Mouse (Mus musculus) gastrocnemius, postnatal 36 days (tissue): ENCODE measurements around the gene Ifnar1. TPM values are rescaled to one million over a fixed set of nuclear protein-coding genes. Genes with fewer than 3 reads are reported as not detected.
A peak's percentile ranks its signal among the peaks of the same experiment; 100 is the strongest.
"Not testable (repeated sequence)": the region's sequence is repeated elsewhere in the genome, so short reads cannot be mapped to it uniquely, and the experiment has no call there.

Experiments
- DNase-seq, 2 experiments: peaks; one replicate each; pipeline ENCODE4 v3.0.0; 2022
- intact Hi-C: fragments of 180-260 bp; cut with DNase I; formaldehyde crosslinking; loops from one replicate; pipeline ENCODE4 v1.15.1; 2025
- long read RNA-seq, 2 experiments: library from polyadenylated mRNA; stranded (forward); transcript quantifications; one replicate each; pipeline ENCODE4 v2.0.0; 2021
- total RNA-seq, 2 experiments: library from RNA; stranded (reverse); gene quantifications; 2 replicates each; pipeline ENCODE4 v1.2.3; 2021

Ifnar1 gene
- 10 to 100 TPM in 1 of 2 experiments, 1 to 10 TPM in 1; 9.6 to 11.3 TPM for total RNA-seq
- long read RNA-seq, experiment 1, partial matches to known transcripts, result 0 of 2 reads
- long read RNA-seq, experiment 1, other reads (novel, unspliced or antisense), result 1 of 2 reads
- long read RNA-seq, experiment 2, result 0 reads

DNA sequence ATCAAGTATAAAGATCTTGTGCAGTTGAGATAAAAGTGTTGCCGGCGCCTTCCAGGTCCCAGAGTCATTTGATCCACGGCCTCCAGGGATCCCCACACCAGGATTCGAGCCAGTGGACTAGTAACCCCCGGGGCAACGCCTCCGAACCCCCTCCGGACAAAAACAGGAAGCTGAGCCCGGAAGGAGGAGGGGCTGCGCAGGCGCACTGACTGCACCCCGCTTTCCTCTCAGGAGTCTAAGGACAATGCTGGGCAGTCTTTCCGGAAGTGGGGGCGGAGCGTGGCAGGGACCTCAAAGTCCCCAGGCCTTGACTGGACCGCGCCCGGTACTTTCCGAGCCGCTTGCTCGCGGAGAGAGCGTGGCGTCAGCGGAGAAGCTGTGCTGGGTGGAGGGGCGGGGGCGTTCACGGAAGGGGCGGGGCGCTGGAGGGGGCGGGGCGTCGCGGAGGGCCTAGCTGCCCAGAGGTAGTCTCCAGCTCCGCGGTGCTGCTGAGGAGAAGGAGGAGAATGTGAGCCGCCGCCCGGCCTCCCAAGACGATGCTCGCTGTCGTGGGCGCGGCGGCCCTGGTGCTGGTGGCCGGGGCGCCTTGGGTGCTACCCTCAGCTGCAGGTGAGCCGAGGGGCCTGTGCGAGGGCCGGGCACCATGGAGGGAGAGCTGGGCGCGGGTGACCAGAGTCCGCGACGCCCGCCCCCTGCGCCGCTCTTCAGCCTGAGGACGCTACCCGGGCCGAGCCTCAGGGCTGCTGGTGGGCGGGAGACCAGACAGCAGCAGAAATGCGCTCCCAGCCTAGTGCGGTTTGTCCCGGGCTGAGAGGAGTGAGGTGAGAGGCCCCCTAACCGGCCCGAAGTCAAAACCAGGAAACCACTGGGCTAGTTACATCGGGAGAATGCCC lies at the start of gene Ifnar1:
Ifnar1 (plus strand) TSS at position 431 of the 893 bp plus-strand sequence.
- intact Hi-C loops, result no loop called here
- DNase-seq, result peak; percentile 98 to 100

DNA sequence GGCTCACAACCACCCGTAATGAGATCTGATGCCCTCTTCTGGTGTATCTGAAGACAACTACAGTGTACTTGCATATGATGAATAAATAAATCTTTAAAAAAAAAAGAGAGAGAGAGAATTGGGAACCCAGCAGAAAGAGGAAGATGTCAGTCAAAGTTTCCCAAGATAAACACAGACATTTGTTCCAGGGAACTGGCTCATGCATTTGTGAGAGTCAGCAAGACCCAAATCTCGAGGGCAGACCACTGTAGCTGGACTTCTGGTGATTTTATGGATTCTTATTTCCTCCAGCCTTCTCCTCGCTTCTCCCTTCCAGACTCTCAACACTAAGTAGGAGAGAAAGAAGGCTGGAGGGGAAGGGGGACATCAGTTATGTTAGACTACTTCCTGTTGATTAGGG lies 47.0 kb upstream of the Ifnar1 start:
- DNase-seq, result no peak
- intact Hi-C loops, result no loop called here

DNA sequence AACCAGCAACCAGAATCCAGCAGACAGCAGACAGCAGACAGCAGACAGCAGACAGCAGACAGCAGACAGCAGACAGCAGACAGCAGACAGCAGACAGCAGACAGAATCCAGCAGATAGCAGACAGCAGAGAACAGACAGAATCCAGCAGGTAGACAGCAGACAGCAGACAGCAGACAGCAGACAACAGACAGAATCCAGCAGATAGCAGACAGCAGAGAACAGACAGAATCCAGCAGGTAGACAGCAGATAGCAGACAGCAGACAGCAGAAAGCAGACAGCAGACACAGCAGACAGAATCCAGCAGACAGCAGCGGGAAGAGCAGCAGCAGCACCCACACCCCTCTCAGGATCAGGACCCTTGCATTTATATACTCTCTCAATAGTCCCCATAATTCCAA lies 46.4 kb upstream of the Ifnar1 start:
- intact Hi-C loops, DNase-seq: not testable (repeated sequence)

DNA sequence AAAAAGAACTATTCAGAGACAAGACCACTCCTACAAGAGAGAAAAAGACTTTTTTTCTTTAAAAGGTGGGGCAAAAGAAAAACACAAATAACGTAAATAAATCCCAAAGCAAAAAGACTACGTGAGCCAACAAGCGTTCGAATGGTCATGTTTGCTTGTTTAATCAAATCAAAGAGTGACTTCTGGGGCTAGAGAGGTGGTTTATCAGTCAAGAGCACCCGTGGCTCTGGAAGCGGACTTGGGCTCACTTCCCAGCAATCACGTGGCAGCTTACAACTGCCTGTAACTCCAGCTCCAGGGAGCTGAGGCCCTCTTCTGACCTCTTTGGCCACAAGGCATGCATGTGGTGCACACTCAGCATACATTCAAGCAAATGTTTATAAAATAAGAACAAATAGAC lies 43.7 kb upstream of the Ifnar1 start:
- intact Hi-C loops, result loop anchor here (5.0 kb wide), 1 partner anchor 84 kb away; no protein-coding TSS in a partner anchor

DNA sequence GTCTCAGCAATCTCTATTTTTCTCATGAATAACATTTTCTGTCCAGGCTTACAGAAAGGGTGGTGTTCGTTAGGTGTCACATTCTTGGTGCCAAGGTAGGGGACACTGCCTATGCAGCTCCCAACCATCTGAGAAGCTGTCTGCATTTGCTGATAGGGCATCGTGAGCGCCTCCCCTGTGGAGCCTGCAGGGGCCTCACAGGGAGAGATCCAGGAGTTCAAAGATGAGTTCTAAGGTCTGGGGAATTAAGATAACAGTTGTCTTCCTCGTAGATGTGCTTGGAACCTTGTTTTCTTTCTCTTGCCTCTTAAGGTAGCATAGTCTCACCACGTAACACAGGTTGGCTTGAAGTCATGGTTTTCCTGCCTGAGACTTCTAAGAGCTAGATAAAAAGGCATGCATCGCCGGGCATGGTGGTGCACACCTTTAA lies 43.2 kb upstream of the Ifnar1 start:
- intact Hi-C loops, result loop anchor here (5.0 kb wide), 1 partner anchor 85 kb away; no protein-coding TSS in a partner anchor
- no peak for DNase-seq

More for the DNA sequence above, 43.7 kb upstream of the Ifnar1 start:
- peak; percentile 40 to 41 for DNase-seq

DNA sequence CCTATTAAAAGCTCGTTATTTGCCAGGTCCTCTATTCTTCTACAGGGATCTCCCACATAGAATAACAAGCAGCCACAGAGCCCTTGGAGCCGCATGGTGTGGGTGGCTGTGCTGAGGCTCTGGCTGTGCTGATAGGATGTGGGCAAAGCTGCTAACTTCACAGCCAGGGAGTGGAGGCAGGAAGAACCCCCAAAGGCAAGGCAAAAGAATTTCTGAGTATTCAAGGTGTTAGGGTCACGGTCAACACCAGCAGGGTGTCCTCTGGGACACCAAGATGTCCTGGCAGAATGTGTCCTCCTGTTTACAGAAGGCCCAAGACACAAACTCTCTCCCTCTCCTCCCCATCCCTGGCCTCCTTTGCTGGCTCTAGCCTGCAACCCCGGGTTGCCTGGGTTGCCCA lies 42.6 kb upstream of the Ifnar1 start:
- DNase-seq, result no peak
- intact Hi-C loops, result loop anchor here (5.0 kb wide), 1 partner anchor 85 kb away; no protein-coding TSS in a partner anchor

DNA sequence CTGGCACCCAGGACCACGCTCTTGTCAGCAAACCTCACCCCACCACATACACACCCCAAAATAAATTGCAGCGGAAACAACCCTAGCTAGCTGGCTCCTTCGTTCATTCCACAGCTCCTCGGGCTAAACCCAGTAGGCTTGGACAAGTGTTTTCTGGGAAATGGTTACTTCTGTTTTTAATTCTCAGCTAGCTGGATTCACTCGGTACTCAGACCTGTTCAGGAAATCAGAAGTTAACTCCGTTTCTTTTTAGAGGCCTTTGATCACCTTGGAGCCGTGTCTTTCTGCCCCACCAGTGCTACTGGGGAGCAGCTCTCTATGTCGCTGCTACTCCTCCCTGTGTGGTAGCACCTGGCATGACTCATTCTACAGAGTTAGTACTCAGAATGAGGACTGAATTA lies 41.8 kb upstream of the Ifnar1 start:
- intact Hi-C loops, result loop anchor here (5.0 kb wide), 1 partner anchor 86 kb away; no protein-coding TSS in a partner anchor
- DNase-seq, result no peak

DNA sequence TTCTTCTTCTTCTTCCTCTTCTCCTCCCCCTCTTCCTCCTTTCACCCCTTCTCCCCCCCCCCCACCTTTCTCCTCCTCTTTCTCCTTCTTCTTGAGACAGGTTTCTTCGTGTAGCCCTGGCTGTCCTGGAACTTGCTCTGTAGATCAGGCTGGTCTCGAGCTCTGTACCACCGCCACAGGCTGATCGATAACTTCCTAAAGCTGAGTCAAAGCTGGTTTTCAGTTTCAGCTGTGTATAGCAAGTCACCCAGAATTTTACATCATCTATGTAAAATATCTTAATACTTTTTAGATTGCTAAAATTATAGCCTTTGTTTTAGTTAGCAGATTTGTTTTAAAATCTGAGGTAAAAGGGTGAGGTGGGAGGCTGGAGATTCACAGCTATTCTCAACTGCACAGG lies 40.2 kb upstream of the Ifnar1 start:
- no peak for DNase-seq
- intact Hi-C loops, result loop anchor here (5.0 kb wide), 1 partner anchor 88 kb away; no protein-coding TSS in a partner anchor

DNA sequence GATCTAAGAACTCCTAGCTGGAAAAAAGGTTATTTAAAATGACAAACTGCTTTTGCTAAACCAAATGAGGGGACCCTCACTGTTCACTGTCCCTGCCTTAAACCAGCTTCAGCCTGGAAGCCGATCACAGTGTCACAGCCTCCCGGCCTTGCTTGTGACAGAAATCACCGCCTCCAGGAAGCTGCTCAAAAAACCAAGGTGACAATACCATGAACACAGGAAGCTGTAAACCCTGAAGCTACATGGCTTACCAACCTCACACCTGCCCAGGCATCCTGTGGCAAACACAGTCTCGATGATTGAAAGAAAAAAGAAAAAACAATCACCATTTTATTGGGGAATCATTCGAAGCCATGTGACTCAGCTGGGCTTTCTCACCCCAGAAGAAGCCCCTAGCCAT lies 39.5 kb upstream of the Ifnar1 start:
- intact Hi-C loops, result no loop called here

DNA sequence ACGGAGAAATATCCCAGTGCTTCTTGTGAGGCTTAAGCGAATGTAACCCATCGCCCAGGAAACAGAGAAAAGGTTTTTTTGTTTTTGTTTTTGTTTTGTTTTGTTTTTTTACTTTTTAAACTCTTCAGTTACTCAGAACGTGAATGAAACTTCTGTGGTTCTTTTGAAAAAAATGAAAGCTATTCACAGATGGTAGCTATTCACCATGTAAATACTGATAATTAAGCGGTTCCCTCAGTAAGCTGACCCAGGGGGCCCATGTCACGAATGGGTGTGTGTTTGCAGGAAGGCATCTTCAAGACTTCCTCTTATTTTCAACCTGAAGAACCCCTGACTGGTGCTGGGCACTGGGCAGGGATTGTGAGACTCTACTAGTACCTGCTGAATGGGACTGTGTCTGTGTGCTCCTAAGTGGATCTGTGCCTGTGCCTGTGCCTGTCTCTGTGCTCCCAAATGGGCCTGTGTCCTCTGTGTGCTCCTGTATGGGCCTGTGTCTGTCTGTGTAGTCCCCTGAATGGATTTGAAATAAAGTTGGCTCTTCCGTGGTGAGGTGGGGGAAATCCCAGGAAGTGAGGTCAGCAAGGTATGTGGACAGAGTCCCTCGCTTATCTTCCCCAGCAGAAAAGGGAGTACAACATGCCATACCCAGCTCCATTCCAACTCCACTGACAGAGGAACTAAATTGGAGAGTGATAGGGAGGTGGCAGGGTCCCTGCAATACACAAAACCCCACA lies 38.1 kb upstream of the Ifnar1 start:
- intact Hi-C loops, result no loop called here
- no peak for DNase-seq

More for the DNA sequence above, 39.5 kb upstream of the Ifnar1 start:
- DNase-seq, result no peak

DNA sequence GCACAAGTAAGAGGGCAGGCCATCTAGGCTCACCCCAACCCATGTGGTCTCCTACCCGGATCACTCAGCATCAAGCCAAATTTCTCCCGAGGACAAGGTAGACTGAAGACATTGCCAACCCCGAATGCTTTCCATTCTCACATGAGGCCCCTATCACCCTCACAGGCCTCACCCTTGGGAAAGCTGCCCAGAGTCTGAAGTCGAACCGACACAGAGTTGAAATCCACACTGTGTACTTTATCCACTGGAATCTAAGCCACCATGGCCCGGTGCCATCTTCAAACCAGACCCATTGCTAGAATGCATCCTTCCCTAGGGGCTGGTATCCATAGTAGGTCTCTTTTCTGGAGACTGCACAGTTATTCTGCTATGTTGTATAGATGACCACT lies 37.5 kb upstream of the Ifnar1 start:
- intact Hi-C loops, result no loop called here
- DNase-seq, result no peak

DNA sequence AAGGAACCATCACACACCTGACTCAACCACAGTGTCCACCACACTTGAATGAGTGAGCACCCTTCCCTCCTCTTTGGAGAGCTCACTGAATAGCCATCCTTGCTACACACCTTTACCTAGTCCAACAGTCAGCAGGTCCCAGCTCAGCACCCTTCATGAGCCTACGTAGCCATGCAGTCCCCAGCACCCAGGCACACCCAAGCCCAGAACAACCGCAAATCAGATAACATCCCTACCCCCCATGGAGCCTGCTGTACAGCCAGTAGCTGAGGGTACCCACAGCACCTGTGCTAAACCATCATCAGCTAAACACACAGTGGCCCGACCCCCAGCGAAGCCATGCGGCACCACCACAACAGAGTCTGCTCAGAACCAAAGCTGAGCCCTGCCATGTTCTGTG lies 37.0 kb upstream of the Ifnar1 start:
- DNase-seq, result no peak
- intact Hi-C loops, result no loop called here

DNA sequence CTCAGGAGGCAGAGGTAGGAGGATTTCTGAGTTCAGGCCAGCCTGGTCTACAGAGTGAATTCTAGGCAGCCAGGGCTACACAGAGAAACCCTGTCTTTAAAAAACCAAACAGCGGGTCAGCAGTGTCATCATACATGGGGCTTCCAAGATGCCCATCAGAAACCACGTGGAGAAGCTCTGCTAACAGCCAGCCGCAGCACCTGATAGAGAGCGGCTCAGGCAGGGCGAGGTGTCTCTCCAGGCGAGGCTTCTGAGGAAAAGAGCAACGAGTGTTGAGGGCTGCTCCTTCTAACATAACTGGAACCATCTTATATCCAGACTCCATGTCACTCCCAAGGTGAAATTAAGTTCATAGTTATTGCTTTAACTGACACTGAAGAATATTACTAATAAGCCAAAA lies 36.1 kb upstream of the Ifnar1 start:
- intact Hi-C loops, result no loop called here
- DNase-seq, result no peak

DNA sequence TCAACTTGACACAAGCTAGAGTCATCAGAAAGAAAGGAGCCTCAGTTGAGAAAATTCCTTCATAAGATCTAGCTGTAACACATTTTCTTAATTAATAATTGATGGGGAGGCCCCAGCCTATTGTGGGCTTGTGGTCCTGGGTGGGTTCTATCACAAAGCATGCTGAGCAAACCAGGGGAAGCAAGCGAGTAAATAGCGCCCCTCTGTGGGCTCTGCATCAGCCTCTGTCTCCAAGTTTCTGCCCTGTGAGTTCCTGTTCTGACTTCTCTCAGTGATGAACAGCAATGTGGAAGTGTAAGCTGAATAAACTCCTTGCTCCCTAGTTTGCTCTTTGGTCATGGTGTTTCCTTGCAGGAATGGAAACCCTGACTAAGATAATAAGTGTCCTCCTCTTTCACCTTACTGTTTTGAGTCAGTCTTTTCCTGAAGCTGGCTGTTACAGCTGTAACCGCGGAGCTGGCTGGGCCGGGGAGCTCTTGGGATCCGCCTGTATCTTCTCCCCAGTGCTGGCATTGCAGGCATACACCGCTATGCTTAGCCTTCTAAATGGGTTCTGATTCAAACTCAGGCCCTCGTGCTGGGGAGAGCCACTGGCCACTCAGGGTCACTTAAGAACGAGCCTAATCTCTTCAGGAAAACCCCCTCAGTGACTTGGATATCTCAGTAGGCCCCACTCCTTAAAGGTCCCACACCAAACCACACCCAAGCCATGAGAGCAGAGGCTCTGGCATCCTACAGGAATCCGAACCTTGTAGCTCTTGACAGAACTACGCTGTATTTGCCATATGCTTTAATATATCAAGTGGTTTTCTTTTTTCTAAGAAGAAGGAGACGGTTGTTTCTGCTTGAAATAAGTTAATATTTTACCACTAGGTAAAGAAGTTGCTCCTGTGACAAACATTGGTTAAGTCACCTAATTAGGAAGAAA lies 34.6 kb upstream of the Ifnar1 start:
- no peak for DNase-seq
- intact Hi-C loops, result no loop called here

DNA sequence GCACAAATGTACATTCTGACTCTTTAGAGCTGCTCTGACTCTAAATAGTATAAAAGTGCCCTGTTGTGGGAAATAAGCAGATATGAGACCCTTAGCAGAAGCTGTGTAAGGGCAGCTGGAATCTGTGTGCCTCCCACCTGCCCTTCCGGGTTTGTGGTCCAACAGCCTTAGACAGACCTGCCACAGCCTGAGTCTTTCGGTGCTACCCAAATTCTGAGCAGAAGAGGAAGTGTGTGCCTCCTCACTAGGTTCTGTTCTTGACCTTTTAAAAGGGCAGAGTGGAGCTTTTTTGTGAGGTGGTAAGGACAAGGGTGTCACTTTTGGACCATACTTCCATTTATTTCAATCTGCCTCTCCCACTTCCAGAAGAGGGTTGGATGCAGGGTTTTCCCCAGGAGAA lies 33.1 kb upstream of the Ifnar1 start:
- no peak for DNase-seq
- intact Hi-C loops, result no loop called here

DNA sequence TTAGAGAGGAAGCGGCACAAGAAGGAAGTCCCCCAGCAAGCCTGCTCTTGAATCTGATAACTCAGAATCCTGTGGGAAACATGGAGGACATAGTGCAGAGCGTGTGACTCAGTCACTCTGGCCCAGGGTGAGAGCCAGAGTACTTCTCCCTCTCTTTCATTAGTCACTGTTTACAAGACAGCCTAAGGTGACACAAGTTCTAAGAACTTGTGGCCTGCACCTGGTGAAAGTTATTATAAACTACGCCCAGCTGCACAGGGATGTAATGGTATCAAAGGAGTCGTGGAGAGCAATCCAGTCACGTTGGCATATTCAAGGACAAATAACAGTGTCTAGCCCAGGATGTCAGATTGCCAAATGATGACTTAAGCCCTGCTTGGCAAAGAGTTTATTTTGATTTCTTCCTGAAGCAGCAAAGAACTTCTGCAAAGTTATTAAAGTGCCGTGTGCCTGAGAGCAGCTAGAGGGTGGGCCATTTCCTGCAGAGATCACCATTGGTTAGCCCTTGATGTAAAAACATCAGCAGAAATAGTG lies 32.6 kb upstream of the Ifnar1 start:
- intact Hi-C loops, result no loop called here
- DNase-seq, result no peak

DNA sequence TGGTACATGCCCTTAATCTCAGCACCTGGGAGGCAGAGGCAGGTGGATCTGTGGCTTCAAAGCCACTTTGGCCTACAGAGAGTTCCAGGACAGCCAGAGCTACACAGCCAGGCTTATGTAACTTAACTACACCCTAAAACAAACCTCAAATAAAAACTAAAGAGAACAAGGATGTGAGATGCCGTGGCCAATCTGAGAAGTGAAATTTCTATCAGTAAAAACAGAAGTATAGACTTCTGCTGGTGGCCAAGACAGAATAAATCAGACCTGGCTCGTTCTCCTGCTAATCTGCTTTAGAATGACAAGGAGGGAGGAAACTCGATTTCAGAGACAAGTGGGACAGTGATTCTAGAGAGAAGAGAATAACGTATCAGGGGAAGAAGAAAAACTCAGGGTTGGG lies 29.2 kb upstream of the Ifnar1 start:
- intact Hi-C loops, result no loop called here
- DNase-seq, result no peak

DNA sequence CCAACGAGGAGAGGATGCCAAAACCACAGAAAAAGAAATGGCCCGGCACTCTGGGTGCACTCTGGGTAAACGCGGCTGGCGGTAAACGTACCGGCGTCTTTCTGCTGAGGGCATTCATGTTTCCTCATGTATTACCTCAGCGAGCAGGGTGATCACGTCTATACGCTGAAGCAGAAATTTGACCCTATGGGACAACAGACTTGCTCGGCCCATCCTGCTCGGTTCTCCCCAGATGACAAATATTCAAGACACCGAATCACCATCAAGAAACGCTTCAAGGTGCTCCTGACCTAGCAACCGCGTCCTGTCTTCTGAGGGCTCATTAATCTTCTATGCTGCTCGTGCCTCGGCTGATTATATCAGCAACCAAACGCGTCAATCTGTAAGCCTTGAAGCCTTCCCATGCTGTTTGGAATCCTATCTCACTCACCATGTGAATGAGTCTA lies 26.7 kb upstream of the Ifnar1 start:
- no peak for DNase-seq
- intact Hi-C loops, result no loop called here

DNA sequence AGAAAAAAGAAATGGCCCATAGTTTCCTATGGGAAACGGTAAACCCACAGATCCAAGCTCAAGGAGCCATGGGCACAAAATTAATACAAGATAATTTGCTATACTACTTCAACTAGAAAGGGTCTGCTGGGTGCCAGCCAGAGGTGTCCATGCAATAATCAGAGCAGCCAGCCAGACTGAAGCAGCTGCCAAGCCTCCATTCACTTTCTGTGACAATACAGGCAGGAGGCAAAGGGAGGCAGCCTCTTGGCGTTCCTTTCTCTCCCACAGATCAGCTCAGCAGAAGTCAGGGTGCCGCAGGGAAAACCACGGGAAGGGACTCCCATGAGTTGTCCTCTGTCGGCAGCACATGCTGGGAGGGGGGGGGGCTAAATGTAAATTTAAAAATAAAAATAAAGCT lies 26.1 kb upstream of the Ifnar1 start:
- intact Hi-C loops, result no loop called here
- no peak for DNase-seq

DNA sequence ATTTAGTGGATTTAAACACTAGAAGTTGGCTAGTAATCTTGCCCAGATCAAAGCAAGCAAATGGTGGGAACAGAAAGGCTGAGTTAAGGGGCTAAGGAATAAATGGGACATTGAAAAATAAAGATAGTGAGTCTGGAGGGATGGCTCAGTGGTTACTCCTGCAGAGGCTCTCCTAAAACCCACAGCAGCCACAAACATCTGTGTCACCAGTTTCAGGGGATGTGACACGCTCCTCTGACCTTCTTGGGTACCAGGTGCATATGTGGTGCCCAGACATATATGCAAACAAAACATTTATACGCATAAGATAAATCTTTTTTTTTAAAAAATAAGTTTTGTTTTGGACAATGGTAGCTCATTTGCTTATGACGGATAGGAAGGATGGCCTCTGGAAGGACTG lies 25.6 kb upstream of the Ifnar1 start:
- DNase-seq, result no peak
- intact Hi-C loops, result no loop called here
